Mouse (Mus musculus): ENCODE results near the gene Sestd1.

The Sestd1 gene

DNA sequence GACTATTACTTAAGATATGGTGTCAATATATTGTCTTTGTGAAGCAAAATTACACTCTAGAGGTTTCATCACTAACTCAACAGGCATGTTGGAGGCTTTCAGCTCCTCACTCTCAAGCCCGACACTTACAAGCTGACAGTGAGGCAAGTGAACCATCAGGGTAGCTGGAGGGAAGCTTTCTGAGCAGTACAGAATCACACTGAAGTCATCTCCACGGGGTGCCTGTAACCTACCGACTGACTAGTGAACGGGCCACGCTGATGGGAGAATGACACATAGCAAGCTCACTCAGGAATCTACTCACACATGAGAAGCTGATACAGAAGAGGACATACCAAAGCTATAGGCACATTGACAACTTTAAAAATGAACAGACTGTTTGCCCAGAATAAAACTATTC lies 67.5 kb downstream of the Sestd1 start:
- DNase-seq (ENCODE audit: low spot score), result no peak

DNA sequence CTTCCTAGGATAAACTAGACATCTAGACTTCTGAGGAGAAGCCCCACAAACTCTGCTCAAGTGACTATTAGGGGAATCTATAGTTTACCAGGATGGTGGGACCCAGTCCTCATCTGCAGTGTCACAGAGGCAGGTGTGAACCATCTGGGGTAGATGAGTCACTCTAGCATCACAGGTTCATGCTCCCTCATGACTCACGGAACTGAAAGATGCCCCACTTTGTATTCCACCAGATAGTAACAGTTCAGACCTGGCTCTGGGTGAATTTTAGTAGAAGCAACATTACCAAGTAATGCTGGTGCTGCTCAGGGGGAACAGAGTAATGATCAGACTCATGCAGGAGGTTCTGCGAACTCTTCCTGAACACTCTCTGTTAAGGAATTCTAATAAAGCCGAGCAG lies 73.4 kb downstream of the Sestd1 start:
- DNase-seq (ENCODE audit: low spot score), result no peak

DNA sequence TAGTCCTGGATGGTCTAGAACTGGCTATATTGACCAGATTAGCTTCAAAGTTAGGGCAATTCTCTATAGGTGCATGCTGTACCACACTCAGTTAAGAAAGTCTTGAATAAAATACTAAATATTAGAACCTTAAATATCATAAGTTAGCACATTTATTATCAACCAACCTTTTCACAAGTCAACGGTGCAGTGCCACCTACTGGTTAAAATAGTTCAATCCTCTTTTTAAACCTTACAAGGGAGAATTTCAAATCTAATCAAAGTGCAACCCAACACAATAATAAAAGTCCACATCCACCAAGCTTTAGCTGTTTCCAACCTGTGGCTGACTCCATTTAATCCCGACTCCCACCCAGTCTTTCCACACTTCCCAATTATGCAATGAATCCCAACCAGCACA lies 76.5 kb downstream of the Sestd1 start:
- DNase-seq (ENCODE audit: low spot score), result no peak

DNA sequence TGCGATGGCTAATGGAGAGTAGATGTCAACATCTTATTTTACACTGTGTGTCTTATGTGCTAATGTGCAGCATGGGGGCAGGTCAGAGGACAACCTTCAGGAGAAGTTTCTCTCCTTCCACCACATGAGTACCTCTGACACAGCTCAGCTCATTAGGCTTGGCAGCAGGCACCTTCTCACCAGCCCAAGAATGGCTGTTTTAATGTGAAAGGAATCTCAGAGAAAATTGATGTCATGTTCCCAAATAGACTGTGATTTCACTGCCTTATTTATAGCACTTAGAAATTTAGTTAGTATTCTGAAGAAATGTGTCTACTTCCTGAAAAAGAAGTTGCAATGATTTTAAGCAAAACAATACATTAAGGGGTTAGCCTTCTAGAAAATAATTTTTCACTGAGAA lies 78.5 kb downstream of the Sestd1 start:
- no peak for DNase-seq (ENCODE audit: low spot score)

DNA sequence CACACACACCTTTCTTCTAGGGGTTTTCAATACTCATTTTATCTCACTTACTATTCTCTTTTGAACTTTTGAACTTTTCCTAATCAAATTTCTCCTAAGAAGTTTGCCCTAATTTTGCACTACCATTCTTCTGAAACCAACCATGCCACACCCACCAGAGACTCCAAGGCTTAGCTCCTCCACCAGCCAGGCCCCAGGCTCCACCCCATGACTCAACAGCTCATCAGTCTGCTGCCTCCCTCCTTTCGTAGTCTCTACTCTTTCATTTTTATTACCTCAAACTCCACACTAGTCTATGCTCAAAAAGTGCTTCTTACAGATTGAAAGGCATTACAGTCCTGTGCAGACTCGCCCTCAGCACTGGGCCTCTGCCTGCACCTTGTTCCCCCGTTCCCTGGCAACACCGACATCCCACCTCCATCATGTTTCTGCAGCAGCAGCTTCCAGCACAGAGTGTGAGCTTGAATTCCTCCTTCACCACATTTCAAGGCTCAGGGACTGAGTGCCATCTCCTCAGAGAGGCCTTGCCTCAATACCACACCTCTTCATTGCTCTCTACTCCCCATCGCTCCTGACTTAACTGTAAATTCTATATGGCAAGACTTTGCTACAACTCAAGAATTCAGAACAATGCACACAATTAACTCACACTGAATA lies 79.3 kb downstream of the Sestd1 start:
- no peak for DNase-seq (ENCODE audit: low spot score)

DNA sequence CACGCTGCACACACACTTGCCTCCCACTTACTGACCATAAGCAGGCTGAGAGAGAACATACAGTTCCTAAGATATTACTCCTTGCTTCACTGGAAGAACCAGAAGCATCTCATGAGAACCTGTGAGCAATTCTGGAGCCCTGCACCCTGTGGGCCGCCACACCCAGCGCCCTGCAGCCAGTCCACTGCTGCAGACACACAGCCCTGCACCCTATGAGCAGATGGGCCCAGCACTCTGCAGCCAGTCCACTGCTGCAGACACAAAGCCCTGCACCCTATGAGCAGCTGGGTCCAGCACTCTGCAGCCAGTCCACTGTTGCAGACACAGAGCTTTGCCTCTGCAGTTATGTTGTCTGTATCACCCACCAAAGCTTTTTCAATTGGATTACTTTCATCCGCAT lies 80.0 kb downstream of the Sestd1 start:
- DNase-seq (ENCODE audit: low spot score), result no peak

DNA sequence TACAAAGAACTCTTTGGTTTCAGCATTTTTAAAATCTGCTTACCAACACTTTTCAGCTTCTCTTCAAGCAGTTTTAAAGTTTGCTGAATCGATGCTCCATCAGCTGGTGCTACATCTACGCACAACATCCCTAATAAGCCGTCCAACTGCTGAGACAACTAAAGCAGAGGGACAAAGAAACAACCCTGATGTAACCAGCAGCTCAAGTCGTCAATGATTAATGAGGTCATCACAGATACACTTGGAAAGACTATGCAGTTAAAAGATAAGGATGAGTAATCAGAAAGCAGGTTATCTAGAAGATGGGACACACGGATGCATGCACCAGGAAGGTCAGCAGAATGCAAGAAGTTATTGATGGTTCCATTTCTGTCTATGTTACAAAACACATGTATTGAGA lies 82.1 kb downstream of the Sestd1 start:
- DNase-seq (ENCODE audit: low spot score), result no peak

DNA sequence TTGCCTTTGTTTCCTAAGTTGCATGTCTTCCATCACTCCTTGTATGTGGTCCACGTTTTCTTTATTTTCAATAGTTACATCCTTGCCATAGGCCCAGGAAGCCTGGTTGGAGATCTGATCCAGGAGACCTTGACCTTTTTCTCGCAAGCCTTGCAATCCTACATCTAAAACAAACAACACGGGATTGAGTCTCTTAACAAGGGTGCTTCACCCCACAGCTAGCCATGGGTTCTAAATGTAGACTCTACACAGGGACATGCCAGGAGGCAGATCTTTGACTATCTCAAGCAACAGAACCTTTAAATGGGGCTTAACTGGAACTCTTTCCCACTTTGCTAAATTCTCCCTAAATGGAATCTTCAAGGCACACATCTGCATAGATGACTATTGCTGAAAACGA lies 83.6 kb downstream of the Sestd1 start:
- DNase-seq (ENCODE audit: low spot score), result no peak

DNA sequence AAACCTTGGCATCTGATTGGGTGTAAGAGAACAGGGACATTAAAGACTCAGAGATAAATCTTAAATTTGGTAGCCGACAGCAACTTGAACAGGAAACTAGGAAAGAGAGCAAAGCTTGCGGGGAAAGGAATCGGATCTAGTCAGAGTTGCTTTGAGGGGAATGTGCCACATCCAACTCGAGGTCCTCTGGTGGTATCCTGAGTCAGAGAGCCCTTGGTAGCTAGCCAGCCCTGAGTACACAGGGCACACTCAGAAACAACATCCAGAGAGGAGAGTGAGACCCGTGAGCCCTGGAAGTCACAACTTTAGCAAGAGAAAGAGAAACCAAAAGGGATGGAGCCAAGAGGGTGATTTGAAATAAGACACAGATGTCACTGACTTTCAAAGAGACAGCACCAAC lies 85.3 kb downstream of the Sestd1 start:
- DNase-seq (ENCODE audit: low spot score), result no peak

DNA sequence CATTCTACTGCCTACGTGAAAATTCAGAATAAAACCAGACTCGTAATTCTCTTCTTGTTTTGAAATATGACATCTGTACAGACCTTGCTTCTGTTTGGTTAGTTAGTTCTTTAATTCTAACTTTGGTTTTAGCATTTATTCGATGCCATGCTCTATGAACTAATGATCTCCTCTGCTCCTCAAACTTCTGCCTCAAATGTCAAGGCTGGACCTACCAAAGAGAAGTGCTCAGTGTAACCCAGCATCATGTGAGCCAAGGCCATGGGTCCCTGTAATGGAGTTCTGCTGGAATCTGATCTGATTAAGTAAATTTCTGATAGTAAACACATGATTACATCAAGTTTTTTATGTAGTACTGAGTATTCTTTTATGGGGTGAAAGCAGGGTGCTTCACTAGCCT lies 88.6 kb downstream of the Sestd1 start:
- no peak for DNase-seq (ENCODE audit: low spot score)

DNA sequence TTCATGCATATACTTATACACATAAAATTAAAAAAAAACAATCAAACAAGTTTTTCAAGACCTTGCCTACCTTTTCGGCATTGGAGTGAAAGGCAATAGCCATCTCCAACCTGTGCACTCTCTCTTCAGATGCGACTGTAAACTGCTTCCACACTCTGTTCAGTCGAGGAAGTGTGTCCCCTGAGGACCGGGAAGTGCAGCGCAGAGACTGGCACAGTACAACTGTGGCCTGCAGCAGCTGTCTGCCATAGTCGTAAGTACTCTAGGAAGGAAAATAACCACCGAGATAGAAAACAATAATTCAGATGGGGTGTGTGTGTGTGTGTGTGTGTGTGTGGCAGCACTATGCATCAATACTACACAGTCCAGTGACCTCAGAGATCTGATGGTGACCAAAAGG lies 89.5 kb downstream of the Sestd1 start:
- DNase-seq (ENCODE audit: low spot score), result no peak

DNA sequence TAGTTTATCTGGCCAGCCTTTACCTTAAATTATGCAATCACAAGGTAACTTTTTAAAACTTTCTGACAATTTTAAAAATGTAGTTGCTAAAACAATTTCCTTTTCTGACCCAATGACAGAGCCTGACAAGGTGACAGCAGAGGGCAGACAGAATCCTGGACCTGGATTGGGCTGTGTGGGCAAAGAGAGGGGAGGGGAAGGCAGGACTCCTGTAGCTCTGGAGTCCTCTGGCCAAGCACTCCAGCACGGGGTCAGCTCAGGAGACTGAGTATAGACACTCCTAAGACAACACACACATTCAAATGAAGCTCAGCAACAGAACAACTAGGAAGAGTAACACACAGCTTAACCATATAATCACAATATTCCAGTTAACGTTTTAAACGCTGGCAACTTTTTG lies 90.1 kb downstream of the Sestd1 start:
- no peak for DNase-seq (ENCODE audit: low spot score)

DNA sequence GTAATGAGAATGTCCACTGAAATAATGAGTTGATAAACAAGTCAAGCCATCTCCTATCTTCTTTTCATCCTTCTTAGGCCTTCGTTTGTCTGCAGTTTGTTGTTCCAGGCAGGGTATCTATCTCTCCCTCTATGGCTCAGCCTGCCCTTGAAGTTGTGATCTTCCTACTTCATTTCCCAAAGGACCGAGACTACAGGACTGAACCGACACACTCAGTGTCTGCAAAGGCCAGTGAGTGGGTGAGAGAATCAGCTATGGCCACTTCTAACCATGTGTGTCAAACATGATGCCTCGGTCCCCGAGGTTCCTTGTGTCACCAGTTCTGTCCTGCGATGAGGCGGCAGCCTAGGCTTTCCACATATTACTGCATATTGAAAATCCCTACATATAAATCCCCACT lies 90.7 kb downstream of the Sestd1 start:
- DNase-seq (ENCODE audit: low spot score), result no peak

DNA sequence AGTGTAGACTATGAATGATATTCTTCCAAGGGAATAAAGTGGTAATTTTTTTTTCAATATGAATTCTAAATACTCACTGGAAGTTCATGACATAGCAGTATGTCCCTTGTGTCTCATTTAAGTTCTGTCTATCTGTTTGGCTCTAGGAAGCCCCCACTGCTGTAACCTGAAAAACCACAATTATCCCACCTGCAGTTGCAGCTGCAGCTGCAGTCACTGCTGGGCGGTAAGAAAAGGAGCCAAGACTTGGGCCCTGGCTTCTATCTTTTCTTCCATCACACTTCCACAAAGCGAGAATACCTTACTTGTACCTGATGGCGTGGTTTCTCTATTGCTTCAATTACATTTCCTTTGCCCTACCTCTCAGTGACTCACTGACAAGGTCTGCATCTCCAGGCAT lies 92.9 kb downstream of the Sestd1 start:
- DNase-seq (ENCODE audit: low spot score), result no peak

DNA sequence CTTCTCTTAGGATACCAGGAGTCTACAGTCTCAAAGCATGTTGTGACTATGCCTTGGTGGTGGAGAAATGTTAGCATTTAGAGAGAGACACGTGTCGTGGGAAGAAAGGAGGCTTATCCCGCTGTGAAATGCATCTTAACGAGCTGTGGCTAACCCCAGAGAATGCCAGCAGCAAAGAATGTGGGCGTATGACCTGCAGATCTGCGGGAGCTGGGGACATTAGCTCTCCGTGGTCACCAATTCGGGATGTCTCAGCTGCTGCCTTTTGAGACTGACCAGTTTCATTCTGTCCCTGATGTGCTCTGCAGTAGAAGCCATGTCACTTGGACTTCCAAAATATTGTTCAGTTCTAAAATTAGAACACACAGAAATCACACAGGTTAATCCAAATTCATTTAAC lies 93.5 kb downstream of the Sestd1 start:
- DNase-seq (ENCODE audit: low spot score), result no peak

DNA sequence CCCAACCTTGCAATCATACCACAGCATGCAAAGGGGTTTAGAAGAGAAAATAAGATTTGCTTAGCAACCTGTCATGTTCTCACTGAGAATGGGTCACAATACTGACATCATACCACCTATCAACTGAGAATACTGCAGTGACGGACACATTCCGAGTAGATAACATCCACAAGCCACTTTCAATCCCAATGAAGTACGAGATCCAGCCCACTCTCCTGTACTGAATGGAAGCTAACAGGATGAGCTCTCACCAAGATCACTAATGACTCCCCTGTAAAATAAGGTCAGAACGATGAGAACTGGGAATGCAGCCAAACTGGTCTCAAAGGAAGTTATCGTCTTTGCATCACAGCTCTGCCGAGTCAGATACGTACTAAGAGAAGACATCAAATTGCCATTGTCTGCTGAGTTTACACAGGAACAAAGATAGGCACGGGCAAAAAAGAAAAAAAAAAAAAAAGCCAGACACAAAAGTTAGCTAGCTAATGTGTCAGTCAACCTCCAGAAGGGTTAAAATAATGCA lies 96.3 kb downstream of the Sestd1 start:
- DNase-seq (ENCODE audit: low spot score), result no peak

DNA sequence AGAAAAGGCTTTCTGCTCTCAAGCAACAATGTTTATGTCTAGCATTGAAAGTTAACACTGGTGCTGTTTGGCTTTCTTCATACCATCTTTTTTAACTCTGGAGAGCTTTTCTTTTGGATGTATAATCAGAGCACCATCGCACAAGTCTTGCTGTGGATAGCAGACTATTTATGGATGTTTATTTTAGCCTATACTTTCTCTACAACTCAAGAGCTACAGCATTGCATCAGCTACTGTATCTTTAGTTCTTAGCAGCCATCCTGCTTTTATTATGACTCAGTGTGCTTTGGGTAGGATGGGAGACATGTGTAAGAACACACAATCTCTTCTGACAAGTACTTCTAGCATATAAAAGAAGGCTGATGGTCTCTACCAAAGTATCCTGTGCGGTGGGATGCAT lies 96.7 kb downstream of the Sestd1 start:
- DNase-seq (ENCODE audit: low spot score), result no peak

DNA sequence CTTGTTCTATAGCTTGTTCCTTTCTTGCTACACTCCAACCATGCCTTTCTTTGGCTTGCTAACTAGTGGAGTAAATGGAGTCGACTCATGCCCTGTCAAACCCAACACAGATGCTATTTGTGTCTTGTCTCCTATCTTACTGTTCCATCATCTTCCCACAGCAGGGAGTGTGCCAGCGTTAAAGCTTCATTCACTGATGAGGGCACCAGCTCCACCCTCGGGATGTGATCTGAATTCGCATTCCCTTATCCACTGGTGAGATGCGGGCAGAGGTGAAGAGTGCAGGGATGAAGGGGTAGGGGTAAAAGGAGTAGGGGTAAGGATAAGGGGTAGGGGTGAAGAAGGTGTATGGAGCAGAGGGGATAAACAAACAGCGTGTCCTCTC lies 97.4 kb downstream of the Sestd1 start:
- no peak for DNase-seq (ENCODE audit: low spot score)

DNA sequence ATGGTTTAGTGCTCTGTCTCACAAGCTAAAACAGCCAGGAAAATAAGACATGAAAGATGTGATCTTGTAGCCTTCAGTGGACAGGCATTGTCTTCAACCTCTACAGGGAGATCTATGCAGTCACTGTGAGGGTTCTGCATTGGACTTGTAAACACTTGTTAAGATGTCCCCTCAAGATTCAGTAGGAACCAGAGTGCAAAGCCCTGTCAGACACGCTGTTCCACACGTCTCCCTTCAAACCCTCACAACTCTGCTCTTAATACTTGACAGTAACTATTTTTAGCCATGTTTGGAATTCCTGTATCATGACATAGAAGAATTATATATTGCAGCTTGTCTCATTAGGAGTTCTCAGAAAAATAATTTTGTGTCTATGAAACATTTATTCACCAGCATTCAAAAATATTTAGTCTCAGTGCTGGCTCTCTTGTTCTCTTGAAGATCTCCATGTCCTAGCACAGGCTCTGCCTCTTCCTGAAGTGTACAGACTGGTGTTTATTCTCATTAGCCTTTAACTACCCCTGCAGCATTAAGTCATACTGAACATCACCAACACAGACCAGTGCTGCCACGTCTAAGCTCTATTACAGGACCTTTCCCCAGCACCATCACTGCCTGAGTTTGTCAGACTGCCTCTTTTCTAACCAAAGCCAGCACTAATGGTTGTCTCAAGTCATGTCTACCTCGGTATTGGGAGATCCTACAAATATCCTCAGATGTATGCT lies 98.0 kb downstream of the Sestd1 start:
- no peak for DNase-seq (ENCODE audit: low spot score)

DNA sequence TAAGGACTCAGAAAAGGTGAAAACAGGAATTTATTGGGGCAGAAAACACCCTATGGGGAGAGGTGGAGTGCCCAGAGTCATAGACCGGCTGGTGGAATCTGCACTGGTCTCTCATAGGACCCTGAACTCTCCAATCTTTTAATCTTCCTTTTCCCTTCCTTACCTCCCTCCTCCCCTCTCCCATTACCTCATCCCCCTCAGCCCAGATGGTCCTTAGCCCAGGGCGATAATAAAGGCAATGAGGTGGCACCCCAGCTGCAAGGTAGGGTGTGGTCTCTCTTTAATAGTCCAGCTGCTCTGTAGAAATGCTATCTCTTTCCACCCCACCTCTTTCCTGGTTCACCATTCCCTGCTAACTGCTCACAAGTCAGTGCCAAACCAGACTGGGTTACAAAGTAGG lies 102.9 kb downstream of the Sestd1 start:
- no peak for DNase-seq (ENCODE audit: low spot score)

DNA sequence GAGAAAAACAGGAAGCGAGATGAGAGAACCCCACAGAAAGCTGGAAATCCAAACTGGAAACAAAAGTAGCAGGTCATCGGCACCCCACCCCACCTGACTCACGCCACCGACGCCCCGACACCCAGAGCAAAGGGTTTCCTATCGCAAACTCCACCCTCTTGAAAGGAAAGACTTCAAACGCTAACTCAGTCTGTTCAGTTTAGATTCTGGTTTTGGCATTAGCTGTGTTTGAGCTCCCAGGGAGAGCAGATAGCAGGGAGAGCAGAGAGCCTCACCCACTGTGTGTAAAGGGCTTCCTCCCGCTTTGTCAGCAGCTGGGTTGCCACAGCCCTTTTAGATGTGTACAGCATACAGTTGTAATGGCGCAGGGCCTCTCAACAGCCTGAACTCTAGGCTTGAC lies 104.0 kb downstream of the Sestd1 start:
- DNase-seq (ENCODE audit: low spot score), result no peak

DNA sequence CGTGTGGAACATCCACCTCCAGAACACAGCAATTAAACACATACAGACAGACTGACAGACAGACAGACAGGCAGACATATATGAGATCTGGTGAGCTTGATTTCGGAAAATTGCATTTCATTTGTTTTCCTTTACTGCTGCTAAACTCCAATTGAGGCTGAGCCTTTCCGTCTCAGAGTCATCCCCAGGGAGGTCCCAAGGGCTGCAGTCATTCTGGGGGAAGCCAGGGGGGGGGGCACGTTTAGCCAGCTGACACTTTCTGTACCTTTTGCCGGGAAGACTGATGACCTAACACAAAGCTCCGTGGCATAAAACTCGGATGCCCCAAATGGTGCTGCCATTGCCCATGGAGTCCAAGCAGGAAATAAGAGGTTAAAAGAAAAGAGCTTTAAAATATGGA lies 105.0 kb downstream of the Sestd1 start:
- DNase-seq (ENCODE audit: low spot score), result no peak

DNA sequence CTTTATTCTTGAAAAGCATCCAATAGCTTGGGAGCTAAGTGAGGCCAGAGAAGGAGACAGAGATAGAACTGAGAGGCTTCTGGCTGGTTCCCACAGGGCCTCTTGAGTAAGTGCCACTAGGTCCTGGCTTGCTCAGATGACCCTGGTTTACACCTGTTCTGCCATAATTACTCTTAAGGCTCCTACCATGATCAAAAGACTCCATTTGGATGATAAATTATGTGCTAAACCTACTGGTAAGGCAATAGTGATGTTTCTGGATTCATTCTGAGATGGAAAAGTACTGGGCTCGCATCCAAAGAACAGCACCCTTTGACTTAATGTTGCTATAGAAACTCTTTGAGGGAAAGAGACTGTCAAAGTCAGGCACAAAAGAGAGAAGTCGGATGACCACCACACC lies 106.1 kb downstream of the Sestd1 start:
- no peak for DNase-seq (ENCODE audit: low spot score)

DNA sequence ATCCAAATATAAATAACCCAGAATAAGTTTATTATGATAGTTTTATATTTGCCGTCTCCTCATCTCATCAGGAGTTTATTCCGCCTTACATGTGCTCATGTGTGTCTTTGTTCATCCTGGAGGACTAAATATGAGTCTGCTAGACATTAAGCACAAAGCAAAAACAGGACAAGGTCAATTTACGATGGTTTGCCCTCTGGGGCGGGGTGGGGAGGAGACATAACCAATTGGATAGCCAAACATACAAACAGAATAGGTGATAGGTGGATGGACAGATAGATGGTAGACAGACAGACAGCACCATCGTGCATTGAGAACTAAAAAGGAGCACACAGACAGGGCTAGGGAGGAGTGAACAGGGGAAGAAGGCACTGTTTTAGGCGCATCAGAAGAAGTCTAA lies 106.6 kb downstream of the Sestd1 start:
- DNase-seq (ENCODE audit: low spot score), result no peak
